Mouse (Mus musculus) limb, embryonic 14.5 days (tissue): ENCODE measurements around the gene Txndc11. TPM values are rescaled to one million over a fixed set of nuclear protein-coding genes. Genes with fewer than 3 reads are reported as not detected.

ENCODE experiments used
- ATAC-seq: fragments of 200-750 bp; cut with Nextera tagmentation; 2 replicates; pipeline ENCODE4 v1.8.0; 2017; ENCODE audit warnings: low read depth, moderate number of reproducible peaks, moderate TSS enrichment; ENCODE audit not compliant: low FRiP score
- DNase-seq: peaks from one replicate; pipeline ENCODE4 v3.0.0-alpha.2; 2015; ENCODE audit warnings: low spot score
- H3K27ac ChIP-seq: fragments of 300-500 bp; sonication (generic); replicated peaks from 2 replicates; pipeline ENCODE4 v1.5.1; 2014; ENCODE audit warnings: low read depth, mild to moderate bottlenecking, low read length, moderate library complexity, mixed read lengths
- H3K27me3 ChIP-seq: fragments of 300-500 bp; sonication (generic); 2 replicates; pipeline ENCODE4 v1.6.1; 2014; ENCODE audit warnings: low read length, mixed read lengths; ENCODE audit not compliant: control insufficient read depth, insufficient read depth
- H3K36me3 ChIP-seq: fragments of 300-500 bp; sonication (generic); 2 replicates; pipeline ENCODE4 v1.6.1; 2014; ENCODE audit warnings: mild to moderate bottlenecking, low read length, moderate library complexity, mixed read lengths; ENCODE audit not compliant: control insufficient read depth, insufficient read depth
- H3K4me1 ChIP-seq: fragments of 300-500 bp; sonication (generic); 2 replicates; pipeline ENCODE4 v1.6.1; 2014; ENCODE audit warnings: antibody characterized with exemption, low read length, mixed read lengths; ENCODE audit not compliant: control insufficient read depth, insufficient read depth
- H3K4me2 ChIP-seq: fragments of 300-500 bp; sonication (generic); replicated peaks from 2 replicates; pipeline ENCODE4 v1.6.1; 2014; ENCODE audit warnings: low read depth, mild to moderate bottlenecking, low read length, moderate library complexity; ENCODE audit not compliant: severe bottlenecking
- H3K4me3 ChIP-seq: fragments of 300-500 bp; sonication (generic); replicated peaks from 2 replicates; pipeline ENCODE4 v1.5.1; 2014; ENCODE audit warnings: low read length
- H3K9ac ChIP-seq: fragments of 300-500 bp; sonication (generic); 2 replicates; pipeline ENCODE4 v1.6.1; 2014; ENCODE audit warnings: mild to moderate bottlenecking, low read depth, low read length, moderate library complexity; ENCODE audit not compliant: severe bottlenecking
- H3K9me3 ChIP-seq: fragments of 300-500 bp; sonication (generic); 2 replicates; pipeline ENCODE4 v1.6.1; 2016; ENCODE audit warnings: low read length; ENCODE audit not compliant: control insufficient read depth
- POLR2A ChIP-seq: fragments of 200-500 bp; IDR thresholded peaks from 2 replicates; pipeline ENCODE4 v1.8.0; 2012; ENCODE audit warnings: inconsistent platforms, mild to moderate bottlenecking, moderate library complexity, borderline replicate concordance; ENCODE audit not compliant: insufficient read depth, insufficient read length; ENCODE audit errors: extremely low read depth
- WGBS: fragments of 180-500 bp; shearing (Covaris S2); extraction: QIAGEN DNeasy Blood & Tissue Kit; methylation state at CpG from one replicate; pipeline ENCODE4 v1.1.7; 2014; 5-methylcytosine and 5-hydroxymethylcytosine counted together
- polyA plus RNA-seq, 2 experiments: library from polyadenylated mRNA; depleted of rRNA in 1 of 2; stranded (reverse) in 1 of 2; unstranded in 1 of 2; fragments of >200 nt; fragmentation: Nextera tagmentation in 1 of 2; extraction: Ambion mirVana in 1 of 2; gene quantifications; 2 replicates each; pipeline versions ENCODE4 v1.2.1 to v1.2.3; 2012 to 2014

Gene Txndc11
- polyA plus RNA-seq, 2 experiments: 36.9 to 45.0 TPM

DNA sequence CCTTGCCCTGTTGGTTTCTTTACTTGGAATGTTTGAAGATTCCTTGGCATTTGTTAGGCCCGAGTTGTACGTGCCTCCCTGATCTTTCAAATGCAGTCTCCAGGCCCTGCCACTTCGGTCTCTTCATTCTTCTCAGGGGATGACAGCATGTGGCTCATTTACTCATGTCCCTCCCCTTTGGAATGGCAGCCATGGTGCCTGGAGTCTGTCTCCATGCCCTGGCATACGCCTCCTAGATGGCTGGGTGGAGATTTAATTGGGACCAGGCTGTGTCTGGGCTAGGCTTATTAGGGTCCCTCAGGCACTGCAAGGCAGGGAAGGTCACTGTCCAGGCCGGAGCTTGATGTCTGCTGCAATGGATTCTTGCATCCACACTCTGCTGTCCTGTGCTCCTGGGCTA is 78.5 kb downstream of the Txndc11 start:
- Histone ChIP-seq H3K27ac (no peak overlapping the region), H3K36me3 (no peaks in the 10 kb centered on the region), H3K27me3 (no peaks in the 10 kb centered on the region), H3K9me3 (no peaks in the 10 kb centered on the region), H3K9ac (no peak overlapping the region), H3K4me1 (no peaks in the 10 kb centered on the region), H3K4me2 (no peak overlapping the region), H3K4me3 (no peak overlapping the region)
- 63% methylated on average over 5 of the region's 5 CpGs for WGBS
- ATAC-seq (no peak), DNase-seq (no peak)
- no peak for TF ChIP-seq POLR2A

- no peak for TF ChIP-seq POLR2A
- Histone ChIP-seq H3K4me1 (no peaks in the 10 kb centered on the region), H3K9me3 (no peaks in the 10 kb centered on the region), H3K4me3 (no peak overlapping the region), H3K27me3 (no peaks in the 10 kb centered on the region), H3K27ac (no peak overlapping the region), H3K9ac (no peak overlapping the region), H3K36me3 (no peaks in the 10 kb centered on the region), H3K4me2 (no peak overlapping the region)
- WGBS: 81% methylated on average over 6 of the region's 6 CpGs
- DNase-seq: no peak
- no peak for ATAC-seq
Measured at GRCm38 (mm10) chr16:11054871-11055270, 79.6 kb downstream of the Txndc11 start.

DNA sequence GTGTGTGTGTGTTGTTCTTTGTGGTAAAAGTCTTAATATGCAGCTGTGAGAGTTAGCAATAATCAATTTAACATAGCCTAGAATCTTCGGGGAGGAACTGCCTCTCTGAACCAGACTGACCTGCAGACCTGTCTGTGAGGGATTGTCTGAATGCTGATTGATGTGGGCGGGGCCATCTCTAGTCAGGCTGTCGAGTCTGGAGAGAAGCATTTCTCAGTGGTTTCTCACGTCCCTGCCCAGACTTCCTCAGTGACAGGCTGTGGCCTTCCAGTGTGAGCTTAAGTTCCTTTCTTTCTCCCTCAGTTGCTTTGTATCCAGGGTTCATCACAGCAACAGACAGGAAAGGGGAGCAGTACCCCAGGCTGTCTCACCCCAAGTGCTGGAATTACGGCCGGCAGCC is 80.0 kb downstream of the Txndc11 start:
- Histone ChIP-seq H3K4me2 (no peak overlapping the region), H3K9ac (no peak overlapping the region), H3K36me3 (no peaks in the 10 kb centered on the region), H3K4me1 (no peaks in the 10 kb centered on the region), H3K4me3 (no peak overlapping the region), H3K27ac (no peak overlapping the region), H3K27me3 (no peaks in the 10 kb centered on the region), H3K9me3 (no peaks in the 10 kb centered on the region)
- no peak for ATAC-seq
- WGBS: 70% methylated on average over 6 of the region's 6 CpGs
- TF ChIP-seq POLR2A: no peak
- no peak for DNase-seq

- no peak for TF ChIP-seq POLR2A
- ATAC-seq: no peak
Measured at GRCm38 (mm10) chr16:11051134-11051533, 83.3 kb downstream of the Txndc11 start.

GRCm38 (mm10) chr16:11050226-11050625 is 84.2 kb downstream of the Txndc11 start:
- Histone ChIP-seq H3K36me3 (no peaks in the 10 kb centered on the region), H3K27ac (no peak overlapping the region), H3K4me2 (no peak overlapping the region), H3K9me3 (no peaks in the 10 kb centered on the region), H3K9ac (no peak overlapping the region), H3K4me1 (no peaks in the 10 kb centered on the region), H3K4me3 (no peak overlapping the region), H3K27me3 (no peaks in the 10 kb centered on the region)
- DNase-seq (no peak), ATAC-seq (no peak)
- WGBS: 68% methylated on average over 2 of the region's 2 CpGs
- no peak for TF ChIP-seq POLR2A

More at GRCm38 (mm10) chr16:11051134-11051533, 83.3 kb downstream of the Txndc11 start:
- WGBS: 94% methylated on average over 11 of the region's 11 CpGs
- Histone ChIP-seq H3K4me1 (no peaks in the 10 kb centered on the region), H3K4me3 (no peak overlapping the region), H3K9ac (no peak overlapping the region), H3K9me3 (no peaks in the 10 kb centered on the region), H3K27ac (no peak overlapping the region), H3K4me2 (no peak overlapping the region), H3K27me3 (no peaks in the 10 kb centered on the region), H3K36me3 (no peaks in the 10 kb centered on the region)
- DNase-seq: no peak

- no peak for ATAC-seq
- Histone ChIP-seq H3K9me3 (no peaks in the 10 kb centered on the region), H3K4me2 (no peak overlapping the region), H3K4me3 (no peak overlapping the region), H3K9ac (no peak overlapping the region), H3K4me1 (no peaks in the 10 kb centered on the region), H3K27ac (no peak overlapping the region), H3K27me3 (no peaks in the 10 kb centered on the region), H3K36me3 (no peaks in the 10 kb centered on the region)
- no peak for TF ChIP-seq POLR2A
- no peak for DNase-seq
- WGBS: 79% methylated on average over 7 of the region's 7 CpGs
Measured at GRCm38 (mm10) chr16:11047130-11047529, 87.3 kb downstream of the Txndc11 start.
